Mouse (Mus musculus): ENCODE measurements at regions not wholly inside any gene's neighbourhood (a gene's known extent, or its start where the extent isn't known, plus 50 kb on each side); places are given as distances from the start of the nearest gene placed in this dataset.

- no peak overlapping the region for H3K4me2 ChIP-seq (replicated peaks; ENCODE audit: low read depth)
- no peaks in the 10 kb centered on the region for H3K27me3 ChIP-seq (ENCODE audit: control insufficient read depth, insufficient read depth, low read length)
- no peaks in the 10 kb centered on the region for H3K9me3 ChIP-seq (ENCODE audit: control insufficient read depth, low read length)
- no peak overlapping the region for H3K9ac ChIP-seq (ENCODE audit: low read length)
- TF ChIP-seq EP300 (optimal IDR thresholded peaks at IDR 0.05) (no peak), CTCF (IDR thresholded peaks at IDR 0.05; ENCODE audit: low read depth) (no peak)
- DNase-seq (ENCODE audit: low spot score) (no peak), ATAC-seq (ENCODE audit: low FRiP score, low TSS enrichment) (no peak)
- 85% methylated on average over 8 of the region's 10 CpGs for WGBS
- H3K36me3 ChIP-seq (ENCODE audit: control insufficient read depth, insufficient read depth, low read length), result no peaks in the 10 kb centered on the region
- no peak overlapping the region for H3K4me3 ChIP-seq (ENCODE audit: low read depth, low read length)
- no peaks in the 10 kb centered on the region for H3K4me1 ChIP-seq (replicated peaks; ENCODE audit: control insufficient read depth, insufficient read depth)
- H3K27ac ChIP-seq (replicated peaks), result no peak overlapping the region
Measured at GRCm38 (mm10) chr2:169100516-169100915, 145.1 kb upstream of the Zfp64 start.

GRCm38 (mm10) chr2:169099678-169100077, 144.3 kb upstream of the Zfp64 start:
- DNase-seq (ENCODE audit: low spot score) (no peak), ATAC-seq (ENCODE audit: low FRiP score, low TSS enrichment) (no peak)
- H3K9ac ChIP-seq (ENCODE audit: low read length), result no peak overlapping the region
- no peaks in the 10 kb centered on the region for H3K27me3 ChIP-seq (ENCODE audit: control insufficient read depth, insufficient read depth, low read length)
- no peaks in the 10 kb centered on the region for H3K36me3 ChIP-seq (ENCODE audit: control insufficient read depth, insufficient read depth, low read length)
- TF ChIP-seq EP300 (optimal IDR thresholded peaks at IDR 0.05) (no peak), CTCF (IDR thresholded peaks at IDR 0.05; ENCODE audit: low read depth) (no peak)
- H3K4me1 ChIP-seq (replicated peaks; ENCODE audit: control insufficient read depth, insufficient read depth), result no peaks in the 10 kb centered on the region
- no peaks in the 10 kb centered on the region for H3K9me3 ChIP-seq (ENCODE audit: control insufficient read depth, low read length)
- H3K4me2 ChIP-seq (replicated peaks; ENCODE audit: low read depth), result no peak overlapping the region
- no peak overlapping the region for H3K27ac ChIP-seq (replicated peaks)
- H3K4me3 ChIP-seq (ENCODE audit: low read depth, low read length), result no peak overlapping the region
- WGBS, result 84% methylated on average over 12 of the region's 12 CpGs

- H3K4me2 ChIP-seq (replicated peaks; ENCODE audit: low read depth), result no peak overlapping the region
- WGBS, result 82% methylated on average over 6 of the region's 6 CpGs
- no peak for DNase-seq (ENCODE audit: low spot score)
Measured at GRCm38 (mm10) chr2:169098591-169098990, 143.2 kb upstream of the Zfp64 start.

GRCm38 (mm10) chr2:169094011-169094754, 138.8 kb upstream of the Zfp64 start:
- no peaks in the 10 kb centered on the region for H3K9me3 ChIP-seq (ENCODE audit: control insufficient read depth, low read length)
- H3K27ac ChIP-seq (replicated peaks), result no peak overlapping the region
- H3K36me3 ChIP-seq (ENCODE audit: control insufficient read depth, insufficient read depth, low read length), result no peaks in the 10 kb centered on the region
- no peaks in the 10 kb centered on the region for H3K4me1 ChIP-seq (replicated peaks; ENCODE audit: control insufficient read depth, insufficient read depth)
- H3K4me3 ChIP-seq (ENCODE audit: low read depth, low read length), result no peak overlapping the region
- no peak for DNase-seq (ENCODE audit: low spot score)
- no peak overlapping the region; the same call in 1 of the 2 replicates for H3K4me2 ChIP-seq (replicated peaks; ENCODE audit: low read depth)
- H3K9ac ChIP-seq (ENCODE audit: low read length), result no peak overlapping the region
- no peaks in the 10 kb centered on the region for H3K27me3 ChIP-seq (ENCODE audit: control insufficient read depth, insufficient read depth, low read length)
- TF ChIP-seq CTCF (IDR thresholded peaks at IDR 0.05; ENCODE audit: low read depth), result no peak
- TF ChIP-seq EP300 (optimal IDR thresholded peaks at IDR 0.05), result no peak
- 66% methylated on average over 22 of the region's 22 CpGs for WGBS
- no peak for ATAC-seq (ENCODE audit: low FRiP score, low TSS enrichment)

More at GRCm38 (mm10) chr2:169098591-169098990, 143.2 kb upstream of the Zfp64 start:
- no peak for ATAC-seq (ENCODE audit: low FRiP score, low TSS enrichment)
- H3K9me3 ChIP-seq (ENCODE audit: control insufficient read depth, low read length), result no peaks in the 10 kb centered on the region
- no peak overlapping the region for H3K27ac ChIP-seq (replicated peaks)
- no peaks in the 10 kb centered on the region for H3K4me1 ChIP-seq (replicated peaks; ENCODE audit: control insufficient read depth, insufficient read depth)
- no peaks in the 10 kb centered on the region for H3K27me3 ChIP-seq (ENCODE audit: control insufficient read depth, insufficient read depth, low read length)
- no peaks in the 10 kb centered on the region for H3K36me3 ChIP-seq (ENCODE audit: control insufficient read depth, insufficient read depth, low read length)
- no peak overlapping the region for H3K9ac ChIP-seq (ENCODE audit: low read length)
- no peak overlapping the region for H3K4me3 ChIP-seq (ENCODE audit: low read depth, low read length)
- TF ChIP-seq EP300 (optimal IDR thresholded peaks at IDR 0.05), result no peak
- no peak for TF ChIP-seq CTCF (IDR thresholded peaks at IDR 0.05; ENCODE audit: low read depth)

GRCm38 (mm10) chr2:169090256-169090655, 134.9 kb upstream of the Zfp64 start:
- Histone ChIP-seq H3K27me3 (ENCODE audit: control insufficient read depth, insufficient read depth, low read length) (no peaks in the 10 kb centered on the region), H3K9ac (ENCODE audit: low read length) (no peak overlapping the region), H3K4me2 (replicated peaks; ENCODE audit: low read depth) (no peak overlapping the region), H3K27ac (replicated peaks) (no peak overlapping the region), H3K36me3 (ENCODE audit: control insufficient read depth, insufficient read depth, low read length) (no peaks in the 10 kb centered on the region), H3K4me3 (ENCODE audit: low read depth, low read length) (no peak overlapping the region), H3K9me3 (ENCODE audit: control insufficient read depth, low read length) (no peaks in the 10 kb centered on the region), H3K4me1 (replicated peaks; ENCODE audit: control insufficient read depth, insufficient read depth) (no peaks in the 10 kb centered on the region)
- peak; percentile 30 for TF ChIP-seq CTCF (IDR thresholded peaks at IDR 0.05; ENCODE audit: low read depth)
- no peak for TF ChIP-seq EP300 (optimal IDR thresholded peaks at IDR 0.05)
- WGBS, result 87% methylated on average over 3 of the region's 3 CpGs
- no peak for ATAC-seq (ENCODE audit: low FRiP score, low TSS enrichment)
- DNase-seq (ENCODE audit: low spot score), result no peak

GRCm38 (mm10) chr2:169088870-169089484, 133.6 kb upstream of the Zfp64 start:
- Histone ChIP-seq H3K9me3 (ENCODE audit: control insufficient read depth, low read length) (no peaks in the 10 kb centered on the region), H3K27me3 (ENCODE audit: control insufficient read depth, insufficient read depth, low read length) (no peaks in the 10 kb centered on the region), H3K4me3 (ENCODE audit: low read depth, low read length) (no peak overlapping the region), H3K27ac (replicated peaks) (no peak overlapping the region), H3K4me2 (replicated peaks; ENCODE audit: low read depth) (no peak overlapping the region), H3K4me1 (replicated peaks; ENCODE audit: control insufficient read depth, insufficient read depth) (no peaks in the 10 kb centered on the region), H3K9ac (ENCODE audit: low read length) (no peak overlapping the region), H3K36me3 (ENCODE audit: control insufficient read depth, insufficient read depth, low read length) (no peaks in the 10 kb centered on the region)
- DNase-seq (ENCODE audit: low spot score) (no peak), ATAC-seq (ENCODE audit: low FRiP score, low TSS enrichment) (peak; percentile 33; the same call in 1 of the 2 replicates)
- 69% methylated on average over 16 of the region's 16 CpGs for WGBS
- TF ChIP-seq CTCF (IDR thresholded peaks at IDR 0.05; ENCODE audit: low read depth), result no peak
- no peak for TF ChIP-seq EP300 (optimal IDR thresholded peaks at IDR 0.05)

Measured in stomach, postnatal 0 days (tissue).